Mouse (Mus musculus): Measurements from ENCODE around the gene Adamts4. TPM values are rescaled to one million over a fixed set of nuclear protein-coding genes. Genes with fewer than 3 reads are reported as not detected.

The Adamts4 gene
- polyA plus RNA-seq, 1 experiment from 2014 or later: 14.3 TPM

DNA sequence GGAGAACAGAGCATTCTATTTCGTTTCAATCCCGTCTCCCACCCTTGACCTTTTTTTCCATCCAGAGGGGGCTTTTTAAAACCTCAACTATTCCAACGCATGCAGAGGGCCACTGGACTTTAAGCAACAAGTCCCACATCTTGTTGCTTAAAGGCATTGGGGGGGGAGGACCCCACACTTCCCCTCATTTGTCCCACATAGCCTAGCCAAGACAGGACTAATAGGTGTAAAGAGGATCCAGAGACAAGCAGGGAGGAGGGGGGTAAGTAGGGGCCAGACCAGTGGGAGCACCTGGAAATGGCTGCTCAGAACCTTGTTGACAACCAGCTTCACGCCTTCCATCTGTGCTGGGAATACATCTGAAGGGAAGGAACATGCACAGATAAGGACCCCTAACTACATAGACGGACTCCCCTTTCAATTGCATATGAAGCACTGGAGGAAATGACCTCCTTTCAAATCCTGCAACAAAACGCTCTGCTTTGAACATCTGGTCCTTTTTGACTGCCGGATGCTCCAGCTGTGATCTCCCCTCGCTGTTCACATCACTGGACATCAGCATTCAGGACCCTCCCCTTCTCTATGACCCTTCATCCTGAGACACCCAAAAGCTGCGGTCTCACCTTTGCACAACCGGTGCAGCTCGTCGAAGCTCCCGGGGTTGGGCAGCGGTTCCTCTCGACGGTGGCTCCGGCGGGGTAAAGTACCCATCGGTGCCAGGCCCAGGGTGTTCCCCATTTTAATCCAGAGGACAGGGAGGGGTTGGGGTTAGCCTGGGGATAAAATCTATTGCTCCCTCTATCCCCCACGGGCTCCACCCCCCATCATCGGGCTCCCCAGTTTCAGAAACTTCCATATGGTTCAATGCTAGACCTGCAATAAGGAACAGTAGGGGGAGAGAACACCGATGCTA is 28.7 kb upstream of the Adamts4 start:
- 7% methylated on average over 22 of the region's 22 CpGs for WGBS
- Histone ChIP-seq H3K9me3 (no peaks in the 10 kb centered on the region), H3K27ac (0 out of 2 replicates have a peak overlapping the region, but pooled peaks have one; percentile 10), H3K27me3 (no peaks in the 10 kb centered on the region), H3K9ac (peak overlapping the region; percentile 67), H3K4me1 (peaks cover 11% of the 10 kb centered on the region), H3K4me2 (replicated peaks) (peak overlapping the region; percentile 84), H3K36me3 (peaks cover 25% of the 10 kb centered on the region), H3K4me3 (peak overlapping the region; percentile 66)
- ATAC-seq (ENCODE audit: low FRiP score, low read depth): no peak

DNA sequence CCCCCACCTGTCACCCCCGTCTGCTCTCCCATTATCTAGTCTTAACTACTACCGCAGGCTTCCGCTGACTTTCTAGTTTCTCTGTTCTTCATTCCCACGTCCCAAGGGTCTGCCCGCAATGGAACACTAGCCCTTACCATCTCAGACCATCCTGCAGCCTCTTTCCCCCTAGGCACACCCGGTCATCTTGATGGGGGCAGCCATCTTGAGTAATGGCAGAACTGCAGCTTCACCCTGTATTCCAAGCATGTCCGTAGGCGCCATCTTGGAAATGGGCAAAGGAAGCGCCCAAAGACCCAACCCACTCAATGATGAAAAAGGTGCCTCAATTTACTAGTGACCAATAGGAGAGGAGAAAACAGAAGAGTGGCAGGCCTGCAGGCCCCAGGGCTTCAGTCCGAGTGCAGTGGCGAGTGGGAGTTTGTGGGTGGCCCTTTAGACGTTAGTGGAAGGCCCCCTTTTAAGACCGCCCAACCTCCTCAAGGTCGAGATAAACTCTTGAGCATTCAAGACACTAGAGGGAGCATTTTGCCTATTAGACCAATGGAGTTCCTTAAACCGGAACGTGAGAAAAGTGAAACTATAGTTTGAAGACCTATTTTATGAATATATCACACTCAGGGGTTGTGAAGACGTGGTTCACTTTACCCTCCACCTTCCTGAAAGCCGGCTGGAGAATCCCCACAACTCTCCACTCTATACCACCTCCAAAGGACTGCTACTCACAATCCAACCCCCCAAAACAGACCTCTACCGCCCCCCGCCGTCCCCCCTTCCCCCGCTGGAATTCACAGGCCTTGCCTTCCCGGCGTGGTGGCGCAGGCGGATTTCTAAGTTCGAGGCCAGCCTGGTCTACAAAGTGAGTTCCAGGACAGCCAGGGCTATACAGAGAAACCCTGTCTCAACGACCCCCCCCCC is 27.7 kb upstream of the Adamts4 start, which contains the start of gene Tomm40l:
Gene Tomm40l, minus strand, starts transcription at position 277 of the 918 bp plus-strand sequence.
- Histone ChIP-seq H3K9ac (peak within 1 kb of the TSS; percentile 67), H3K4me1 (peaks cover 11% of the 10 kb centered on the region), H3K9me3 (no peaks in the 10 kb centered on the region), H3K4me3 (peak within 1 kb of the TSS; percentile 66), H3K36me3 (peaks cover 24% of the 10 kb centered on the region), H3K27me3 (no peaks in the 10 kb centered on the region), H3K4me2 (replicated peaks) (peak within 1 kb of the TSS; percentile 84), H3K27ac (peak within 1 kb of the TSS; percentile 89)
- peak; percentile 99 for ATAC-seq (ENCODE audit: low FRiP score, low read depth)
- 3% methylated on average over 28 of the region's 28 CpGs for WGBS

DNA sequence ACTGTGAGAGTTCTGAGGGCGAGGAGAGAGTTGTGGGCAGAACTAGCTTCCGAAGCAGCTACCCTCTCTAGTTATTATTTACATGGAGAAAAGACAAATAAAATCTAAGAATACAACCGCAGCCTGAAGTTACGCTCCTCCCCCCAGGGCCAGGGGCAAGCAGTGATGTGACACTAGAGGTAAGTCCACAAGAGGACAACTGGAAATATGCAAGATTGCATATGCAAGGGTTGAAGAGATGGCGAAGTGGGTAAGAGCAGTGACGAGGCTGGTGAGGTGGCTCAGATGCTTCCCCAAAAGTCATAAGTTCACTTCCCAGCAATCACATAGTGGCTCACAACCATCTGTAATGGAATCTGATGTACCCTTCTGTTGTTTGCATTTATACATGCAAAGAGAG is 27.1 kb upstream of the Adamts4 start:
- H3K4me1 ChIP-seq: peaks cover 11% of the 10 kb centered on the region
- peak overlapping the region; percentile 51 for H3K9ac ChIP-seq
- ATAC-seq (ENCODE audit: low FRiP score, low read depth): no peak
- no peaks in the 10 kb centered on the region for H3K27me3 ChIP-seq
- peaks cover 21% of the 10 kb centered on the region for H3K36me3 ChIP-seq
- H3K27ac ChIP-seq: peak overlapping the region; percentile 89
- H3K4me3 ChIP-seq: peak overlapping the region; percentile 66
- H3K9me3 ChIP-seq: no peaks in the 10 kb centered on the region
- 81% methylated on average over 6 of the region's 6 CpGs for WGBS
- peak overlapping the region; percentile 55 for H3K4me2 ChIP-seq (replicated peaks)

DNA sequence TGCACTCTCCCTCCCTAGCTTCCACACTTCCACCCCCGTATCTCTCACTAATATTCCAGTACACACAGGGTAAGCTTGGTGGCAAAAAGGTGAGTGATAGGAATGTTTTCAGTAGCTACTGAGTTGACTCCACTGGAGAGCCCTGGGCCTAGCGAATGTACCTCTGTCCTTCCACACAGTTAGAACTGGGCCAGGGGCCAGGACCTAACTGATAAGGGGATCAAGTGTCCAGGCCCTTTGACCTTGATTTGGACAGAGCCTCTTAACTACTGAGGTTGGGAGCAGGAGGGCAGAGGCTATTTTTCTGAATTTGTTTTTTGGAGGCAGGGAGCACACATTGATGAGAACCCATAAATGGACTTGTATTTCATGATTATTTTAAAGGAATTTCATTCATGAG is 26.4 kb upstream of the Adamts4 start:
- H3K4me3 ChIP-seq: no peak overlapping the region
- no peaks in the 10 kb centered on the region for H3K27me3 ChIP-seq
- 86% methylated on average over 2 of the region's 2 CpGs for WGBS
- no peak overlapping the region for H3K9ac ChIP-seq
- no peak for ATAC-seq (ENCODE audit: low FRiP score, low read depth)
- no peak overlapping the region for H3K4me2 ChIP-seq (replicated peaks)
- H3K4me1 ChIP-seq: peaks cover 11% of the 10 kb centered on the region
- H3K36me3 ChIP-seq: peaks cover 15% of the 10 kb centered on the region
- no peaks in the 10 kb centered on the region for H3K9me3 ChIP-seq
- no peak overlapping the region for H3K27ac ChIP-seq

DNA sequence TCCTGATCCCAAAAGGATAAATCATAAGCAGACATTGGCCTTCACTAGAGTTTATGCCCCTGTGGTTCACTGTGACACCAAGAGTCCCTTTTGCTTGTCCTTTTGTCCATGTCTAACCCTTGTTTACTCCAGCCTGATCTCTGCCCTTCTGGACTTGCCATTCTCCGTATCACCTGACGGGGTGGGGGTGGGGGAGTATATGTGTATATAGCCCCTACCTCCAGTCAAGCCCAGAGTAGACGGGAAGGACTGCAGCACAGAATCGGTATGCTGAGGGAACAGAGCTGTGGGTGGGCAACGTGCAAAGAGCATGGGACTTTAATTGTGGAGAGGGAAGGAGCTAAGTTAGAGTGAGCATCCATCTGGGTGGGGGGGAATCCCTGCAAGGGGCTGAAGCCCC is 25.4 kb upstream of the Adamts4 start, which contains the start of gene Apoa2:
Gene Apoa2, plus strand, starts transcription at position 198 of the 400 bp plus-strand sequence.
- WGBS: 77% methylated on average over 5 of the region's 5 CpGs
- Histone ChIP-seq H3K27ac (no peak within 1 kb of the TSS), H3K9me3 (no peaks in the 10 kb centered on the region)

DNA sequence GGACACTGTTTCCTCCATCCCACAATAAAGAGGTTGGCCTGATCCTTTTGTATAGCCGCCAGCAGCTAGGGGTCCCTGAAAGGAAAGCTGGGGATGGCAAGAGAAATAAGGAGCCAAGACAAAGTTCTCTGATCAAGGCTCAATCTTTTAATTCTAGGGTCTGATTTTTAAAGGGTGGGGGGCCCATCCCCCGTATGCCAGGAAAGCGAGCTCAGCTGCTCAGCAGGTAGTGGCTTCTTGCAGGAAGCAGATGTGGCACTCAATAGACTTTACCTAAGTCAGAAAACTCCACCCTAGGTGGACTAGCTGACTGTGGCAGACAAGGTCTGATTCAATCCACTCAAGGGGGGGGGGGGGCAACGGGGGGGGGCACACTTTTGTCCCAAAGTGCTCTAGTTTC is 23.4 kb upstream of the Adamts4 start:
- Histone ChIP-seq H3K36me3 (no peaks in the 10 kb centered on the region), H3K27me3 (no peaks in the 10 kb centered on the region), H3K4me1 (peaks cover 18% of the 10 kb centered on the region), H3K27ac (no peak overlapping the region), H3K9me3 (no peaks in the 10 kb centered on the region), H3K9ac (no peak overlapping the region), H3K4me2 (replicated peaks) (no peak overlapping the region), H3K4me3 (no peak overlapping the region)
- no peak for ATAC-seq (ENCODE audit: low FRiP score, low read depth)
- WGBS: 49% methylated on average over 4 of the region's 4 CpGs

More for the DNA sequence above, 25.4 kb upstream of the Adamts4 start, which contains the start of gene Apoa2:
- ATAC-seq (ENCODE audit: low FRiP score, low read depth): no peak
- no peaks in the 10 kb centered on the region for H3K27me3 ChIP-seq
- H3K36me3 ChIP-seq: peaks cover 4% of the 10 kb centered on the region
- no peak within 1 kb of the TSS for H3K4me3 ChIP-seq
- no peak within 1 kb of the TSS for H3K4me2 ChIP-seq (replicated peaks)
- peaks cover 14% of the 10 kb centered on the region for H3K4me1 ChIP-seq
- H3K9ac ChIP-seq: no peak within 1 kb of the TSS

DNA sequence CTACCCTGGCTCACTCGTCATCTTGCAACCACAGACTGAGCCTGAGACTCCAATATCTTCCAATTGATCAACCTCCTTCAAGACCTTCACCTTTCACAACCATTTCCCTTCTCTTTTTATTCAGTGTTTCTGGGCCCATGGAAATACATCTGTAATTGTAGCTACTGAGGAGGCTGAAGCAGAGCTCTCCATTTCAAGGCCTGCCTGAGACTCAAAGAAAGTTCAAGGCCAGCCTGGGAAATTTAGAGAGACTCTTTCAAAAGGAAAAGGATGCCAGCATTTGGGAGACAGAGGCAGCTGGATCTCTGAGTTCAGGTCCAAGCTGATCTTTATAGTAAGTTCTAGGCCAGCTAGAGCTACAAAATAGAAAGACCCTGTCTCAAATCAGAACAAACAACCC is 22.3 kb upstream of the Adamts4 start:
- peaks cover 16% of the 10 kb centered on the region for H3K4me1 ChIP-seq
- no peak overlapping the region for H3K4me3 ChIP-seq
- H3K9me3 ChIP-seq: no peaks in the 10 kb centered on the region
- no peaks in the 10 kb centered on the region for H3K36me3 ChIP-seq
- no peak overlapping the region for H3K9ac ChIP-seq
- no peak for ATAC-seq (ENCODE audit: low FRiP score, low read depth)
- H3K27ac ChIP-seq: no peak overlapping the region
- H3K27me3 ChIP-seq: no peaks in the 10 kb centered on the region
- WGBS: 80% methylated on average over 1 of the region's 1 CpGs
- no peak overlapping the region for H3K4me2 ChIP-seq (replicated peaks)

DNA sequence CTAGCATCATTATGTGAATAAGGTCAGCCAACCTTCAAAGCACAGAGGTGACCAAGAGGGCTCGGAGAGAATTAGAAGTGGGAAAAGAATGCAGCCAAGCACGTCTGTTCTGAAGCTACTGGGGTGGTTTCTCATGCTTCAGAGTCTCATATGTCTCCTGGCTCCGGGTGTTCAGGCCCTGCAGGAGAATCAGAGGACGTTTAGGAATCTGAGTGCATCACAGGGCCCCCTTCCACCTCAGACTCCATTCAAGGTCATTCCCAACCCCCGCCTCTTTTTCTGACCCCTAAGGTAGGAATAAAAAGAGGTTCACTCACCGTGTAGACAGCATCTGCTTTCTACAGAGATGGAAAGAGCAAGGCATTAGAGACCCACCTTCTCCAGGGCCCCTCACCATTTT is 20.5 kb upstream of the Adamts4 start:
- Histone ChIP-seq H3K4me3 (no peak overlapping the region), H3K4me1 (peaks cover 16% of the 10 kb centered on the region), H3K4me2 (replicated peaks) (no peak overlapping the region), H3K27me3 (no peaks in the 10 kb centered on the region), H3K9me3 (no peaks in the 10 kb centered on the region), H3K9ac (no peak overlapping the region), H3K27ac (peak overlapping the region; percentile 40; the same call in 1 of the 2 replicates), H3K36me3 (peaks cover 16% of the 10 kb centered on the region)
- WGBS: 32% methylated on average over 6 of the region's 6 CpGs
- ATAC-seq (ENCODE audit: low FRiP score, low read depth): no peak

DNA sequence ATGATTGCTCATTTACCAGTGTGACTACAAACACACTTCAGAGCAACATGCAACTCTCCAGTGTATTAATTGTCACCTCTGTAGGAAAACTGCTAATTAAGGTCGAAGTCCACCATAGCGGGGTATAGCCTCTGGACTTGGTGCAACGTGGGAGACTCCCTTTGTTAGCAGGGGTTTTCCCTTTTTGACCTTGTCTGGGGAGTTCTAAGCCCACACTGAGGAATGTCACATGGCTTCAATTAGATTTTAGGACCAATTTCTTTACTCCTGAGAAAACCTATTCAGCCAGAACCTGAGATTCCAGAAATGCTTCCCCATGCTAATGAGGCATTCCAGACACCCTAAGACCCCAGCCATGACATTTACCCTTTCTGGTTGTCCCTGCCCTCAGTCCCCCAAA is 20.0 kb upstream of the Adamts4 start:
- peak; percentile 66; the same call in 1 of the 2 replicates for ATAC-seq (ENCODE audit: low FRiP score, low read depth)
- H3K27ac ChIP-seq: peak overlapping the region; percentile 40; the same call in 1 of the 2 replicates
- no peak overlapping the region for H3K4me3 ChIP-seq
- peaks cover 20% of the 10 kb centered on the region for H3K36me3 ChIP-seq
- no peaks in the 10 kb centered on the region for H3K9me3 ChIP-seq
- peaks cover 16% of the 10 kb centered on the region for H3K4me1 ChIP-seq
- H3K9ac ChIP-seq: no peak overlapping the region
- H3K27me3 ChIP-seq: no peaks in the 10 kb centered on the region
- 17% methylated on average over 3 of the region's 3 CpGs for WGBS
- H3K4me2 ChIP-seq (replicated peaks): no peak overlapping the region

DNA sequence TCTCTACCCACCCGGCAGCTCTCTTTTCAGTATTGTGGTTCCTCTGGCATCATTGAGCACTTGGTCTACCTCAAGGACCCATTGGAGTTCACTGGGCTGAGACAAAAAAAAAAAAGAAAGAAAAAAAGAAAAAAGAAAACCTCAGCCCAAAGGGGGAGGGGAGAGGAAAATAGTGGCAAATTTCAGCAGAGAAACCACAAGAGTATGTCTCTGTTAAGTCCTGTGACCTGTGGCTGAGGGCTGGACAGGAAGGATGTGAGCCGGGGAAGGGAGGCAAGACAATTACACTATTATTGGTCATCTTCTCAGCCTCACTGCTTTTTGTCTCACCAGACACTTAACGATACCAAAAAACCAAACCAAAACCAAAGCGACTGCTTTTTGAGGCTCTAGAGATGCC is 18.4 kb upstream of the Adamts4 start:
- Histone ChIP-seq H3K4me1 (peaks cover 16% of the 10 kb centered on the region), H3K27ac (no peak overlapping the region), H3K4me3 (no peak overlapping the region), H3K9me3 (no peaks in the 10 kb centered on the region), H3K4me2 (replicated peaks) (no peak overlapping the region), H3K36me3 (peaks cover 36% of the 10 kb centered on the region), H3K27me3 (no peaks in the 10 kb centered on the region), H3K9ac (no peak overlapping the region)
- no peak for ATAC-seq (ENCODE audit: low FRiP score, low read depth)
- WGBS: 81% methylated on average over 4 of the region's 4 CpGs

DNA sequence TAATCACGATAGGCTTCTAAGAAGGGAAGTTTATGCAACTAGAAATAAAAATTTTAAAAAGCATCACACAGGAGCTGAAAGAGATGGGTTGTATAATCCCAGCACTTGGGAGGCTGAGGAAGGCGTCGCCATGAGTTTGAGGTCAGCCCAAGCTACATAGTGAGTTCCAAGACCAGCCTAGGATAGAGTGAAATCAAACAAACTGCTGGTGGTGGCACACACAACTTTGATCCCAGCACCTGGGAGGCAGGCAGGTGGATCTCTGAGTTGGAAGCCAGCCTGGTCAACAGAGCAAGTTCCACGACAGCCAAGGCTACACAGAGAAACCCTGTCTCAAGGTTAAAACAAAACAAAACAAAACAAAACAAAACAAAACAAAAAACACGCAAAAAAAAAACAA is 17.9 kb upstream of the Adamts4 start:
- WGBS: 78% methylated on average over 5 of the region's 5 CpGs
- H3K9ac ChIP-seq: no peak overlapping the region
- H3K9me3 ChIP-seq: no peaks in the 10 kb centered on the region
- H3K4me2 ChIP-seq (replicated peaks): no peak overlapping the region
- no peak overlapping the region for H3K4me3 ChIP-seq
- no peak for ATAC-seq (ENCODE audit: low FRiP score, low read depth)
- H3K27ac ChIP-seq: no peak overlapping the region
- no peaks in the 10 kb centered on the region for H3K27me3 ChIP-seq
- H3K36me3 ChIP-seq: peaks cover 41% of the 10 kb centered on the region
- H3K4me1 ChIP-seq: peaks cover 16% of the 10 kb centered on the region
